Mouse (Mus musculus) liver, adult 2 months (tissue): ENCODE results near the gene Map4k5.

Experiments used
- CTCF ChIP-seq: fragments of 200-500 bp; IDR thresholded peaks from 2 replicates; pipeline ENCODE4 v1.5.1; 2011; ENCODE audit warnings: low read depth, low read length, control low read depth
- POLR2A ChIP-seq: fragments of 200-500 bp; IDR thresholded peaks from 2 replicates; pipeline ENCODE4 v1.6.1; 2011; ENCODE audit warnings: low read length, control low read depth; ENCODE audit not compliant: insufficient read depth; ENCODE audit errors: extremely low read depth

GRCm38 (mm10) chr12:69893927-69894326, 927 bp upstream of the Map4k5 start:
- TF ChIP-seq CTCF (peak; percentile 40; the same call in 1 of the 2 replicates), POLR2A (no peak)
